Comparison of ENCODE assay signal across 9 mouse cellular contexts in genomic region chr2:129696059-129696458, GRCm38 (mm10). TPM values are rescaled to one million over a fixed set of nuclear protein-coding genes. Genes with fewer than 3 reads are reported as not detected.
A peak's percentile ranks its signal among the peaks of the same experiment; 100 is the strongest.
DNase-seq lines count a peak whose midpoint lies in the region; ATAC-seq and TF ChIP-seq lines count a peak whose summit lies in the region.
"Had no signal": no experiment of that assay in that cellular context is flagged by ENCODE, and none has a peak within 500 bp of the region (broad histone marks: within the 10 kb centered on the region; RNA-seq: fewer than 3 reads in every experiment).

No protein-coding gene starts in this region.

- H3K27ac ChIP-seq in intestine, postnatal 0 days (ENCODE audit: low read depth, low read length) = no peak overlapping the region
- no peak overlapping the region for H3K27ac ChIP-seq in intestine, embryonic 15.5 days
- H3K27ac ChIP-seq in midbrain, embryonic 12.5 days (replicated peaks) = no peak overlapping the region

- H3K4me1 ChIP-seq in intestine, postnatal 0 days (replicated peaks; ENCODE audit: control insufficient read depth, insufficient read depth, low read length) = no peaks in the 10 kb centered on the region
- H3K4me1 ChIP-seq in intestine, embryonic 15.5 days (replicated peaks) = no peaks in the 10 kb centered on the region
- peaks cover 8% of the 10 kb centered on the region for H3K4me1 ChIP-seq in midbrain, embryonic 12.5 days
- H3K4me1 ChIP-seq: megakaryocyte, embryonic 14.5 days had no signal

- ATAC-seq in intestine, postnatal 0 days = no peak
- ATAC-seq in intestine, embryonic 15.5 days = no peak
- ATAC-seq in common myeloid progenitor, adult 5-6 weeks (replicated peaks; ENCODE audit: low read depth, poor library complexity, severe bottlenecking) = peak; percentile 68
- 0 out of 2 replicates have a peak, but pooled peaks have one; percentile 72 for ATAC-seq in midbrain, embryonic 12.5 days (ENCODE audit: low FRiP score, low read depth)

- H3K4me3 ChIP-seq in intestine, postnatal 0 days (ENCODE audit: low read depth, low read length) = no peak overlapping the region
- H3K4me3 ChIP-seq in intestine, embryonic 15.5 days (replicated peaks) = no peak overlapping the region
- no peak overlapping the region for H3K4me3 ChIP-seq in midbrain, embryonic 12.5 days
- H3K4me3 ChIP-seq: megakaryocyte, embryonic 14.5 days had no signal

- H3K36me3 ChIP-seq in intestine, postnatal 0 days (ENCODE audit: control insufficient read depth, insufficient read depth) = no peaks in the 10 kb centered on the region
- H3K36me3 ChIP-seq in intestine, embryonic 15.5 days = no peaks in the 10 kb centered on the region
- no peaks in the 10 kb centered on the region for H3K36me3 ChIP-seq in midbrain, embryonic 12.5 days

- WGBS in intestine, postnatal 0 days = 9% methylated on average over 4 of the region's 4 CpGs
- WGBS in intestine, embryonic 15.5 days = 15% methylated on average over 4 of the region's 4 CpGs
- 8% methylated on average over 4 of the region's 4 CpGs for WGBS in midbrain, embryonic 12.5 days

- H3K9me3 ChIP-seq in intestine, postnatal 0 days (ENCODE audit: control insufficient read depth) = no peaks in the 10 kb centered on the region
- no peaks in the 10 kb centered on the region for H3K9me3 ChIP-seq in intestine, embryonic 15.5 days
- H3K9me3 ChIP-seq in midbrain, embryonic 12.5 days = no peaks in the 10 kb centered on the region
- H3K9me3 ChIP-seq: megakaryocyte, embryonic 14.5 days had no signal

- peak; percentile 22 for DNase-seq in CD4-positive helper T cell, adult 2 months (ENCODE audit: low read depth, low spot score)
- peak; percentile 8 for DNase-seq in adipocyte (ENCODE audit: low spot score)
- DNase-seq in induced T-regulatory cell, adult 2 months (ENCODE audit: low read depth) = peak; percentile 47
- DNase-seq in thymus, postnatal 4 days = peak; percentile 74

- 0 out of 2 replicates have a peak, but pooled peaks cover 5% of the 10 kb centered on the region for H3K27me3 ChIP-seq in intestine, postnatal 0 days (replicated peaks; ENCODE audit: control insufficient read depth, insufficient read depth, low read length)
- H3K27me3 ChIP-seq in intestine, embryonic 15.5 days (replicated peaks) = peaks cover 31% of the 10 kb centered on the region
- peaks cover 38% of the 10 kb centered on the region for H3K27me3 ChIP-seq in midbrain, embryonic 12.5 days

- H3K4me2 ChIP-seq in intestine, postnatal 0 days (replicated peaks; ENCODE audit: low read depth) = no peak overlapping the region
- H3K4me2 ChIP-seq in intestine, embryonic 15.5 days (replicated peaks) = no peak overlapping the region
- H3K4me2 ChIP-seq in midbrain, embryonic 12.5 days (replicated peaks) = no peak overlapping the region

- H3K9ac ChIP-seq in intestine, postnatal 0 days (ENCODE audit: low read depth, low read length) = no peak overlapping the region
- H3K9ac ChIP-seq in intestine, embryonic 15.5 days = no peak overlapping the region
- H3K9ac ChIP-seq in midbrain, embryonic 12.5 days (replicated peaks) = no peak overlapping the region

- peak; percentile 78 for TF ChIP-seq CTCF in intestine, postnatal 0 days (IDR thresholded peaks at IDR 0.05; ENCODE audit: low read depth)

RNA-seq across cellular contexts. Expression of gene Pdyn, which starts 3.6 kb away (rescaled TPM):
- 1.2 and 1.5 TPM in 2 replicates for polyA plus RNA-seq in intestine, postnatal 0 days (2015; fragmentation: Nextera tagmentation; extraction: Ambion mirVana)
- 0.66 and 1.0 TPM in 2 replicates for polyA plus RNA-seq in intestine, embryonic 15.5 days (2015; fragmentation: Nextera tagmentation; extraction: Ambion mirVana)
- not detected in 2 replicates for total RNA-seq in common myeloid progenitor, adult 5-6 weeks (2017)
- 1.4 and 1.6 TPM in 2 replicates for polyA plus RNA-seq in midbrain, embryonic 12.5 days (2016; fragmentation: Nextera tagmentation; extraction: Ambion mirVana)

Comparison
In these comparisons a context has a peak if more than half of its experiments do, and no peak if none do; other contexts are left out.
1. ATAC-seq: peak in common myeloid progenitor, adult 5-6 weeks (single experiment) and midbrain, embryonic 12.5 days (single experiment); none in intestine, postnatal 0 days (single experiment) and intestine, embryonic 15.5 days (single experiment).
2. DNase-seq: peak in every context shown above with its lines; median percentile 74 in thymus, postnatal 4 days; 47 in induced T-regulatory cell, adult 2 months; 22 in CD4-positive helper T cell, adult 2 months; 8 in adipocyte.